Mouse (Mus musculus) CH12.LX (cell line): ENCODE measurements around the gene Brd3os. TPM values are rescaled to one million over a fixed set of nuclear protein-coding genes. Genes with fewer than 3 reads are reported as not detected.
A peak's percentile ranks its signal among the peaks of the same experiment; 100 is the strongest.

ENCODE experiments used
- DNase-seq: peaks from one replicate; pipeline ENCODE4 v3.0.0-alpha.2; 2013; ENCODE audit errors: extremely low read depth
- H3K27ac ChIP-seq: 2 replicates; pipeline ENCODE4 v1.5.1; 2012; ENCODE audit warnings: low read depth, mild to moderate bottlenecking, control low read depth, moderate library complexity; ENCODE audit not compliant: insufficient read depth
- H3K27me3 ChIP-seq: replicated peaks from 2 replicates; pipeline ENCODE3; 2012; ENCODE audit warnings: inconsistent platforms
- H3K36me3 ChIP-seq, 2 experiments: replicated peaks in 1 of 2; 2 replicates each; pipeline versions ENCODE3 to v1.6.1; 2012; ENCODE audit warnings: inconsistent platforms in 1 of 2, low read length in 1 of 2, mild to moderate bottlenecking in 1 of 2, mixed read lengths in 1 of 2, moderate library complexity in 1 of 2; ENCODE audit not compliant: control insufficient read depth in 1 of 2, insufficient read depth in 1 of 2
- H3K4me1 ChIP-seq, 2 experiments: 2 replicates each; pipeline ENCODE4 v1.6.1; 2012; ENCODE audit warnings: inconsistent platforms in 1 of 2, moderate library complexity in 1 of 2; ENCODE audit not compliant: insufficient read depth in 2 of 2, control insufficient read depth in 1 of 2
- H3K4me2 ChIP-seq: 2 replicates; pipeline ENCODE4 v1.6.1; 2012; ENCODE audit warnings: low read depth, mild to moderate bottlenecking, control low read depth; ENCODE audit not compliant: poor library complexity, insufficient read depth, severe bottlenecking
- H3K4me3 ChIP-seq, 3 experiments: fragments of 150-350 bp in 1 of 3; sonication (generic) in 1 of 3; replicated peaks in 1 of 3; 2 replicates each; pipeline versions ENCODE3 to v1.5.1; 2011 to 2012; ENCODE audit warnings: low read depth in 2 of 3, low read length in 2 of 3, mild to moderate bottlenecking in 2 of 3, moderate library complexity in 2 of 3, control low read depth in 1 of 3, improper control_type of control experiment in 1 of 3, inconsistent platforms in 1 of 3, mixed read lengths in 1 of 3; ENCODE audit not compliant: poor library complexity in 1 of 3
- H3K79me2 ChIP-seq: replicated peaks from 2 replicates; pipeline ENCODE4 v1.6.1; 2012; ENCODE audit warnings: mild to moderate bottlenecking, moderate library complexity; ENCODE audit not compliant: control insufficient read depth, poor library complexity, insufficient read depth, severe bottlenecking; ENCODE audit errors: extremely low read depth
- H3K9ac ChIP-seq: 2 replicates; pipeline ENCODE4 v1.6.1; 2012; ENCODE audit warnings: low read depth, mild to moderate bottlenecking, control low read depth, moderate library complexity; ENCODE audit not compliant: insufficient read depth
- H3K9me3 ChIP-seq: replicated peaks from 2 replicates; pipeline ENCODE3; 2012; ENCODE audit warnings: low read length, inconsistent platforms, mixed read lengths
- BHLHE40 ChIP-seq: IDR thresholded peaks from 2 replicates; pipeline ENCODE4 v1.6.1; 2011; ENCODE audit warnings: mild to moderate bottlenecking, low read depth, low read length, improper control_type of control experiment
- CHD2 ChIP-seq: IDR thresholded peaks from 2 replicates; pipeline ENCODE4 v1.6.1; 2011; ENCODE audit warnings: low read length, improper control_type of control experiment
- CTCF ChIP-seq, 2 experiments: IDR thresholded peaks in 1 of 2; conservative IDR thresholded peaks in 1 of 2; 2 replicates each; pipeline ENCODE4 v1.5.1; 2011 to 2012; ENCODE audit warnings: low read depth in 2 of 2, low read length in 2 of 2, improper control_type of control experiment in 1 of 2, inconsistent platforms in 1 of 2, mild to moderate bottlenecking in 1 of 2, moderate library complexity in 1 of 2
- ELF1 ChIP-seq: IDR thresholded peaks from 2 replicates; pipeline ENCODE4 v1.6.1; 2014; ENCODE audit warnings: low read depth, mild to moderate bottlenecking, inconsistent platforms, low read length, improper control_type of control experiment
- GABPA ChIP-seq: IDR thresholded peaks from 2 replicates; pipeline ENCODE4 v1.6.1; 2012; ENCODE audit warnings: low read depth, low read length, improper control_type of control experiment, inconsistent platforms; ENCODE audit not compliant: insufficient replicate concordance
- KAT2A ChIP-seq: IDR thresholded peaks from 2 replicates; pipeline ENCODE4 v1.6.1; 2012; ENCODE audit warnings: low read length, improper control_type of control experiment, inconsistent platforms; ENCODE audit not compliant: insufficient replicate concordance
- MAFK ChIP-seq: IDR thresholded peaks from 2 replicates; pipeline ENCODE4 v1.6.1; 2011; ENCODE audit warnings: low read length, improper control_type of control experiment; ENCODE audit not compliant: insufficient replicate concordance
- MAX ChIP-seq: IDR thresholded peaks from 2 replicates; pipeline ENCODE4 v1.6.1; 2011; ENCODE audit warnings: low read length, improper control_type of control experiment
- MAZ ChIP-seq: IDR thresholded peaks from 2 replicates; pipeline ENCODE4 v1.6.1; 2012; ENCODE audit warnings: low read depth, mild to moderate bottlenecking, inconsistent platforms, low read length, improper control_type of control experiment, moderate library complexity
- MEF2A ChIP-seq: IDR thresholded peaks from 2 replicates; pipeline ENCODE4 v1.6.1; 2014; ENCODE audit warnings: low read depth, mild to moderate bottlenecking, inconsistent platforms, low read length, improper control_type of control experiment, borderline replicate concordance
- POLR2AphosphoS2 ChIP-seq: IDR thresholded peaks from 2 replicates; pipeline ENCODE4 v1.6.1; 2011; ENCODE audit warnings: low read depth, low read length, improper control_type of control experiment
- SIN3A ChIP-seq: IDR thresholded peaks from 2 replicates; pipeline ENCODE4 v1.6.1; 2012; ENCODE audit warnings: low read length, improper control_type of control experiment, inconsistent platforms
- ZC3H11A ChIP-seq: IDR thresholded peaks from 2 replicates; pipeline ENCODE4 v1.6.1; 2012; ENCODE audit warnings: low read depth, mild to moderate bottlenecking, inconsistent platforms, low read length, improper control_type of control experiment
- ZKSCAN1 ChIP-seq: IDR thresholded peaks from 2 replicates; pipeline ENCODE4 v1.6.1; 2012; ENCODE audit warnings: low read depth, inconsistent platforms, low read length, improper control_type of control experiment, borderline replicate concordance
- ZNF384 ChIP-seq: IDR thresholded peaks from 2 replicates; pipeline ENCODE4 v1.6.1; 2012; ENCODE audit warnings: low read depth, low read length, improper control_type of control experiment, inconsistent platforms
- dilution Hi-C: fragments of 300-500 bp; cut with MboI; formaldehyde crosslinking; loops from 2 replicates; pipeline ENCODE4 v1.14.3; 2020; ENCODE audit warnings: low sequenced_read_pairs; ENCODE audit not compliant: extremely low pct_unique_long_range_greater_than_20kb, extremely low pct_ligation_motif_present
- in situ Hi-C: fragments of 300-500 bp; cut with MboI; formaldehyde crosslinking; loops from 3 replicates; pipeline ENCODE4 v1.14.3; 2019; ENCODE audit warnings: low sequenced_read_pairs, low pct_ligation_motif_present, low pct_unique_long_range_greater_than_20kb, mixed read lengths
- polyA plus RNA-seq: library from polyadenylated mRNA; unstranded; fragments of >175 nt; gene quantifications from 2 replicates; pipeline ENCODE4 v1.2.1, GENCODE M21; 2012; ENCODE audit warnings: low read depth; ENCODE audit not compliant: insufficient read length
- total RNA-seq, 2 experiments: library from RNA; depleted of rRNA; stranded (reverse); fragments of 300-350 nt in 1 of 2; fragments of >200 nt in 1 of 2; gene quantifications; 2 replicates each; pipeline ENCODE4 v1.2.3; 2012 to 2014

Brd3os gene
- total and polyA plus RNA-seq, 3 experiments = 1.2 to 2.1 (median 1.8) TPM

- dilution Hi-C loops = no loop called here
These were observed 16.9 kb upstream of the Brd3os start for GRCm38 (mm10) chr2:27425161-27425611.

GRCm38 (mm10) chr2:27425751-27426405, 16.2 kb upstream of the Brd3os start:
- dilution Hi-C loops (no loop called here), in situ Hi-C loops (loop anchor here (25.0 kb wide), 1 partner anchor 339 kb away; the partner anchor contains the start of gene Adamtsl2)
- Histone ChIP-seq H3K79me2 (peaks cover 60% of the 10 kb centered on the region), H3K4me3 (peak overlapping the region; percentile 85 to 98 (median 91)), H3K9ac (peak overlapping the region; percentile 92), H3K36me3 (peaks cover 2 to 29% of the 10 kb centered on the region in 2 experiments), H3K27me3 (no peaks in the 10 kb centered on the region), H3K4me1 (peaks cover 21 to 49% of the 10 kb centered on the region in 2 experiments), H3K27ac (peak overlapping the region; percentile 47), H3K9me3 (no peaks in the 10 kb centered on the region), H3K4me2 (0 out of 2 replicates have a peak overlapping the region, but pooled peaks have one; percentile 89)
- no peak for DNase-seq
- TF ChIP-seq MEF2A (no peak), CHD2 (no peak), SIN3A (no peak; the same call in 1 of the 2 replicates), ZKSCAN1 (no peak), POLR2AphosphoS2 (no peak), KAT2A (no peak), MAFK (no peak), MAZ (no peak), BHLHE40 (no peak), ZNF384 (no peak), ZC3H11A (no peak), CTCF (conservative IDR thresholded peaks at IDR 0.05 in 1 of 2, IDR thresholded peaks at IDR 0.05 in 1 of 2; ENCODE audit: low read depth in 2 of 2, low read length in 2 of 2) (no peak), ELF1 (no peak)
- TF ChIP-seq, all 38 proteins: peak for 0

More at GRCm38 (mm10) chr2:27425161-27425611, 16.9 kb upstream of the Brd3os start:
- peak overlapping the region; percentile 89 for H3K4me2 ChIP-seq
- no peaks in the 10 kb centered on the region for H3K27me3 ChIP-seq
- no peak for DNase-seq
- H3K4me3 ChIP-seq = peak overlapping the region; percentile 85 to 98 (median 91)
- no peaks in the 10 kb centered on the region for H3K9me3 ChIP-seq
- H3K36me3 ChIP-seq = peaks cover 2 to 33% of the 10 kb centered on the region in 2 experiments
- peaks cover 24 to 49% of the 10 kb centered on the region in 2 experiments for H3K4me1 ChIP-seq
- H3K79me2 ChIP-seq = peaks cover 66% of the 10 kb centered on the region
- no peak for TF ChIP-seq MAX
- TF ChIP-seq GABPA = no peak
- peak; percentile 31; the same call in 1 of the 2 replicates for TF ChIP-seq SIN3A
- TF ChIP-seq, all 38 proteins: peak for 1
- in situ Hi-C loops = loop anchor here (25.0 kb wide), 1 partner anchor 338 kb away; the partner anchor contains the start of gene Adamtsl2
- peak overlapping the region; percentile 10; the same call in 1 of the 2 replicates for H3K27ac ChIP-seq
- peak overlapping the region; percentile 92 for H3K9ac ChIP-seq
